Mouse (Mus musculus): ENCODE results near the gene Npff.

Npff gene

DNA sequence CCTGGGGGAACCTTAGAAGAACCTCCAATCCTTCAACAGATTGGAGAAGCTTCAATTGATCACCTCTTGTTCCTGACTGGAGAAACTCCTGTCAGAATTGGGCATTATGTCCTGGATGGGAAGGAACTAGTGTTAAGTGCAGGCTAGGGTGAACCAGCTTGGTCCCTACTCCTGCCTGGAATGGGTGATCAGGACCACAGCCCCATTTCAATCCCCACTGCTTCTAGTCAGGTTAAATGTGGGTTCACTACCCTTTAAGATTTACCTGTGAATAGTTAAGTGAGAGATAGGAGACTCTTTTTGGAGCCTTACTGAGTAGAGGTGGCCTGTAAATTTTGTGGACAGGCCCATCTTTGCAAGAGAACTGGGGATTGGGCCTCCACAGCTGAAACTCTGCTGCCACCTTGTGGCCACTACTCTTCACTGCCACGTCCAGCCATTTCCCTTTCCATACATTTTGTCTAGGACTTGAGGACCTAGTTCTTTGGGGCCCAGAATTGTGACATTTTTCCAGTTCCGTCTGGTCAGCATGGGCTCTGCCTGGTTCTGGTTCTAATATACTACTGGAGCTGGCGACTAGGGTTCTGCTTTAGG is at the start of gene Npff:
Gene Npff, minus strand, starts transcription at position 51 of the 594 bp plus-strand sequence.
- peak; percentile 93 for DNase-seq (ENCODE audit: low read depth, low spot score)

DNA sequence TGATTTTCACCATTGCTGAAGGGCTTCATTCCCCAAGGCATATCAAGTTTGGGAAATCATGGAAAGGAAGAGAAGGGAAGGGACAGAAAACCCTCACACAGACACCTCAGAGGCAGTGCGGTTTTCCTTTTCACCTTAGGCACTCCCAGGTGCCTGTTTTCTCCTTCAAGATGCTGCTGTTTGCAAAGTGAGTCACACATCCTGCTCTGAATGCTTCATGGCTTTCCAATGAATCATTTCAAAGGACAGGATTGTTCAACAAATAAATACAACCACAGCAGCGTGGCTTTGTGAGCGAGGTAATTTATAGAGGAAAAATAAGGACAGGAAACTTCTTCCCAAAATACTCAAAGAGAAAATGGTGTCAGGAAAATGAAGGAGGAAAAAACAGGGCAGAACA is 47.3 kb upstream of the Npff start:
- peak; percentile 89 for DNase-seq (ENCODE audit: low read depth, low spot score)

DNA sequence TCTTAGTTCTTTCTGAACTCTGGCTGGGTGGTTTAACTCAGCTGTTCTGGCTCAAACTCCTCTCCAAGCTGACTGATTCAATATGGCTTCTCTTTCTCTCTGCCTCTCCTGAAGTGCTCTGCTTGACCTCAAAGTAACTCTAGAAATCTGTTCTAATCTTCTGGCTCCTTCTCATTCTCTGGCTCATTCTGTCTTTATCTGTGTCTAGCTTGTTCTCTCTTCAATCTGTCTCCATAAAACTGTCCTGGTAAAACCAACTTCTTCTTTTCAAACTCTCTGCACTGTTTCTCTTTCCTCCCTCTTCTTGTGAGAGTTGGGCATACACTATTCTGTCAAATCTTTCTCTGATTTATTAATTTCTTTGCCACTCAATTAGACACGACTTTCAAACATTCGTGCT is 43.1 kb upstream of the Npff start:
- no peak for DNase-seq (ENCODE audit: low read depth, low spot score)

DNA sequence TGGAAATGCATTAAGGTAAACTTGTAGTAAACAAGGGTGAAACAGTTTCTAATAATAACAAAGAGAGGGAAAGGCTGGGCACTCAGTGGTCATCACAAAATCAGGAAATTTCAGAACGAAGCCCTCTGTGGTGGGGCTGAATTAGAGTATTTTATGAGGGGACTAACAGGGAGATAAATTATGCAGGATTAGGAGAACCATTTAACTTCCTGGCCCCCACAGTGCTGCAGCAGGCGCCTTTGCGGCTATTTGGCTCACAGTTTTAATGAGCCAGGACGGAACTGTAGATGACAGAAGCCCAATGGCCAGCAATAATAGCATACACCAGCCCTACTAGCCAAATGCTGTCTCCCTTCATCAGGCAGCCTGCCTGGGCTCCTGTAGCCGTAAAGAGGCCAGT is 38.9 kb upstream of the Npff start:
- DNase-seq (ENCODE audit: low read depth, low spot score): no peak

DNA sequence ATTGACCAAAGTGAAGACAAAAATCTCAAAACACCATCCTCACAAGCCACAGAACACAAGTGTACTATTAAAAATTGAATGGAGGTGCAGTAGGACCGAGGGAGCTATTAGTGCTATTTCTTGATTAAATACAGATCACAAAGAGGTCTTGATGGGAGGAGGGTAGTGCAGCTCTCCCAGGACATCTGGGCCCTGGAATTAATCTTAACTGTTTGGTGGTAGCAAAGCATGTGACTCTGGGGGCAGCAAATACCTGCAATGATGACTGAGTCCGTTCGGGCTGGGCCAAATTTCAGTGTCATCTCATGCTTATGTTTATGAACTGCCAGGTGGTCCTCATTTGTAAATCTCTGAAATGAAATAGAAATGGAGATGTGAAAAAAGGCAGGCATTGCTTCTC is 38.3 kb upstream of the Npff start:
- no peak for DNase-seq (ENCODE audit: low read depth, low spot score)

DNA sequence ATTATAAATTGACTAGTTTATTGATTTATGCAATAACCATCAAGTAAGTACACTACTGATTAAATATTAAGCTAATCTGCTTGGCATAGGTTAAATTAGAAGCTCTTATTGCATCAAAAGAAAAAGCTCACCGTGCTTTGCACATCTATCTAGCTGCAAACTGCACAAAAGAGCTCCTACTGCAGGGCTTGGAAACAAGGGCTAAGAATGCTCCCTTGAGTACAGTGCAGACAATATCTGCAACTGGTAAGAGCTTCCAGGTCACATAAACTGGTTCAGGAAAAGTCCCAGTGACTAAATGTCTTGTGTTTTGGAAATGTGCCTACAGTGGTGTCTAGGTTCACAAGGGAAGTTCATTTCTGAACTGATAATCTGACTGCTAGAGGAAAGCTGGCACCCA is 37.7 kb upstream of the Npff start:
- no peak for DNase-seq (ENCODE audit: low read depth, low spot score)

DNA sequence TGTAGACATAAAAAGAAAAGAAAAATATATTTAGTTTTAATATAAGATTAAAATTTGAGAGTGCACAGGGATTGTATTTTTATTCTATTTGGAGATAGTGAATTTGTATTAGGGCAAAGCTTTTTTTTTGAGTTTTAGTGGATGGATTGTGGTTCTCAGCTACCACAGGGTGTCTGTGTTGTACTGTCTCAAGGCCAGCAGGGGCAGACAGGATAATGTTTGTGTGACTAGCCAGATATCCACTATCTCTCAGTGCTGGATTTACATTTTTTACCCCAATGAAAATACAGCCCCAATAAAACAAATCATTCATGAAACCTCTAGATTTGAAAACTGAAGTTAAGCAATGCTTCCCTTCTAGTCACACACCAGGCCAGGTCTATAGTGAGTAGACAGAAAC is 32.8 kb upstream of the Npff start:
- peak; percentile 32 for DNase-seq (ENCODE audit: low read depth, low spot score)

DNA sequence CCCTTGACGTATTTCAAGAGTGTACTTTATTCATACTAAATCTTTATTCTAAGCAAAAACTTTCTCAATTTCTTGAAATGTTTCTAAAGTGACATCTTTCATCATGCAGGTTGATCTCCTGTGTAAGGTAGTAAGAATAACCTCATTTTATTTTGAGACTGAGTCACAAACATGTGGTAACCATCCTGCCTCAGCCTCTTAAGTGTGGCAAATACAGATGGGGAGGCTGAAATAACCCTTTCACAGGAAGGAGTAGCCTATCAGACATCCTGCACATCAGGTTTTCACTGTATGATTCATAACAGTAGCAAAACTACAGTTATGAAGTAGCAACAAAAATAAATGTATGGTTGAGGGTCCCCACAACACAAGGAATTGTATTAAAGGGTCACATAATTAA is 30.8 kb upstream of the Npff start:
- no peak for DNase-seq (ENCODE audit: low read depth, low spot score)

DNA sequence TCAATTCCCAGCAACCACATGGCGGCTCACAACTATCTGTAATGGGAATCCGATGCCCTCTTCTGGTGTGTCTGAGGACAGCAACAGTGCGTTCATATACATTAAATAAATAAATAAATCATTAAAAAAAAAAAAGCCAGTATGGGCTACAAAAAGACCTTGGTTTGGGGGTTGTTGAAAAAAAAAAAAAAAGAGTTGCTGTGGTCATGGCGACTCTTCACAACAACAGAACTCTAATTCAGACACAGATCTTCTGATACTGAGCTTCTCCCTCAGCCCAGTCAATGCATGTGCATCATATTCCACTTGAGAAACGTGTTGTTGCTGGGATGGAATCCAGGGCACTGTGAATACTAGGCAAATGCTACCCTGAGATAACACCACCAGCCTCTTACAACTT is 27.9 kb upstream of the Npff start:
- DNase-seq (ENCODE audit: low read depth, low spot score): no peak

DNA sequence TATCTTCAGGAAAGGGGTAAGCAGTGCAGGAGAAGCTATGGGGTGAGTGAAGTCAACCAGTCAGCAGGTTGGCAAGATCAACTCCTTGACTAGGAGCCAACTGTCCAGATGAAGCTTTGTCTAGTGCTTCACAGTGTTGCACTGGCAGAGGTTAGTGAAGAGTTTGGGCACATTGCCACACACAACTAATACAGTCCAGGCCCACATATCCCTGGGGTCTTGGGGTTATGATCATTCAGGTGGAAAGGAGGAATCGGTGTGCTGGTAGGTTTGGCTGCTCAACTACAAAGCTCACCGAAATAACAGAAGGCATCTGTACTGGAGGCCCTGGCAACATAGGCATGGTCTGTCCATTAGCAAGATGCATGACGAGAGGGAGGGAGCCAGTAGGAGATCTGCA is 22.7 kb upstream of the Npff start:
- no peak for DNase-seq (ENCODE audit: low read depth, low spot score)

DNA sequence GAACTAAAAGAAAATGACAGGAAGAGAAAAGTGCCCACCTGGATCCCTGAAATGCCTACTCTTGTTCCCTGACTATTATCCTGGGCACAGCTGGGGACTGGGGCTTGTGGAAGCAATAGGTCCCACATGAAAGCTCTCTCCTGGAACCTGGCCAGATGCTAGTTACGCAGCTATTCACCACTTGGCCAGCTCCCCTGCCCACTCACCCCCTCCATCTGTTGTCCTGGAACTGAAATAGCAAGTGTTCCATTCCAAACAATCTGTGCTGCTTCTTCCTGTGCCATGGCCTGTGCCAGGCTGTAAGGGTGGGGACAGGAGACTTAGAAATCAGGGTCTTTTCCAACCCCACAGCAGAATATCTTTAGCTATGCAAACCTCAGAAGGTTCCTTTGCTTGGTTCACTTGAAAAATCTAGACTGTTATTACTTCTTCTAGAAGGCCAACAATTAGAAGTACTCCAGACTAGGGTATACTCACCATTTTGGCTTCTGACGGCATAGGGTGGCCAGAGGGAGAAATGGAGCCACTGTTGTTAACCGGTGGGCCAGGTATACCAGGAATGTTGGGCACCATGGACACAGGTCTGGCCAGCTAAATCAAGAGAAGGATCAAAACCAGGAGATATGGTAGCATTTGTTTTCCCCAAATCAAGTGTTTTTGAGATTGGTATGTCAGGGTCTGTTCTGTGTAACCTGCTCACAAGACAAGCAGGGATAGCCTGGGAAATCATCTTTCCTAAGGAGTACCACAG is 22.1 kb upstream of the Npff start:
- no peak for DNase-seq (ENCODE audit: low read depth, low spot score)

DNA sequence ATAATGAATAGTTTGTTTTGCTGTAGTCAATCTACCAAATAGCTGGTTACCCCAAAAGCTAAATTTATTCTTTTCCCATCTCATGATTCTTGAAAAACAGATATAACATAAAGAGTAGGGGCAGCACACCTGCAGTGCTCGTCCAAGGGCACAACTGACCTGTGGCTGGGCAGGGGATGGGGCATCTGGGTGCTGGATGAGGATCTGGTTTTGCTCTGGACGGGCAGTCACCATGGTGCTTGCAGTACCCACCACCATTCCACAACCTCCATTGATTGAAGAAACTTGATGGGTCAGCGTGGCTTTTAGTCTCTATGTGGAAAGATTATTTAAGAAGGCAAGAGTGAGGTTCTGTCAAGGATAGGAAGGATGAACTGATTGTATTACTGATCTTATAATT is 21.5 kb upstream of the Npff start:
- DNase-seq (ENCODE audit: low read depth, low spot score): no peak

DNA sequence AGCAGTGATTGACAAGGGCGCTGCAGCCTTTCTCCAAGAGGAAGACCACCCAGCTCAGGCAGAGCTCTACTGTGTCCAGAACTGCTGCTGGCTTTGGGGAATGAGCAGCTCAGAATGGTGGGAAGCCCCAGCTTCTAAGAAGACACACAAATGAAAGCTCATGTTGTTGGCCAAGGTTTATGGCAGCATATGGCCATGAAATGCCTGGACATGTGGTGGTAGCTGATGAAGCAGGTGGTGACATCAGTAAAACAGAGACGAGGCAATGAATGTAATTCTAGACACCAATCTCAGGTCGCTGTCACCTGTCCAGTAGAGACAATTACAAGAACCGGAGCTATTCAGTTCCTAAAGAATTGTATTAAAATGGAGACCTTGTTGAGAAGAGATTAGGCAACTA is 20.1 kb upstream of the Npff start:
- no peak for DNase-seq (ENCODE audit: low read depth, low spot score)

DNA sequence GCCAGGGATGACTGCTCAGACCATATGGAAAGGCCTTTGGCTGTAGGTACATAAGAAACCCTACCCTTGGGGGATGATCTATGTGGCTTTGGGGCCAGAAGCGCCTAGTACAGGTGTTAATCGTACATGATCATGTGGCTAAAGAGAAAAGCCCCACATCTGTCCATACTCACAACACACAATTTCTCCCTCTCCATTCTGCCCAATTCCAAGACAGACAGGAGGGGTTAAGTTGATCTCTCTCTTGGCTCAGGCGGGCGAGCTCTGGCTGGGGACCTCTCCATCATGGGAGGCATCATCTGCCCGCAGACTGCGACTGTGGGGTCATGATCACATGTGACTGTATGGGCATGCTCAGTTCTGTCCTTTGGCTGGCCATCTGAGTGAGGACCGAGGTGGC is 9.2 kb upstream of the Npff start:
- DNase-seq (ENCODE audit: low read depth, low spot score): no peak

DNA sequence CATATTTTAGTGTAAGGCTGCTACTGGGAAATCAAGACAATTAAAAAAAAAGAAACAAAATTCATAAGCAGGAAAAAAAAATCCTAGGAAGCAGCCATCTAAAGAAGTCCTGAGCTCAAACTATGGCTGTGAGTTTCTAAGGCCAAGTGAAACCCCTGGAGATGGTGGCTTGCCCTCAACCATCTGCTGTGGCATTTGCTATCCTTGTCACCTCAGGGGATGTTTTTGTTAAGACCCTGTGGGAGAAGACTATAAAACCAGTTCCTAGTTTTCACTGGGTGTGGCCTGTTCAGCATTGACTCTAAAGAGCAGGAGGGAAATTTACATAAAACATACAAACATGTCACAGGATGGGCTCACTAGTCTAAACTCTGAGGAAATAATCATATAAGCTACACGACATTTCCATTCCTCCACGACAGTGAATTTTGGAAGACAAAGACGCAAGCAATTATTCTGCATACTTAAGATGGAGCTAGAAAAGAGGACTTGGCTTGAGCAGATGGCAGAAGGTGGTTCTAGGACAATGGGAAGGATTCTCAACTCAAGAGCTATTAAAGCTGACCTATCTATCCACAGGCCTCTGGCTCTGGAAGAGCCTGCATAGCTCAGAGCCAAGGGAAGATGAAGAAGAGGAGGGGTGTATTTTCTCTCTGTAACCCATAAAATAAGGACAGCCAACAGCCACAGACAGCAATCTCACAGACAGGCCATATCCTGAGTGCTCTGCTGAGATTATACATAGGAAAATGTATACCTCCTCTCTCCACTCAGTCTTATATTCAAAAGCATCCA is 7.6 kb upstream of the Npff start:
- DNase-seq (ENCODE audit: low read depth, low spot score): no peak

DNA sequence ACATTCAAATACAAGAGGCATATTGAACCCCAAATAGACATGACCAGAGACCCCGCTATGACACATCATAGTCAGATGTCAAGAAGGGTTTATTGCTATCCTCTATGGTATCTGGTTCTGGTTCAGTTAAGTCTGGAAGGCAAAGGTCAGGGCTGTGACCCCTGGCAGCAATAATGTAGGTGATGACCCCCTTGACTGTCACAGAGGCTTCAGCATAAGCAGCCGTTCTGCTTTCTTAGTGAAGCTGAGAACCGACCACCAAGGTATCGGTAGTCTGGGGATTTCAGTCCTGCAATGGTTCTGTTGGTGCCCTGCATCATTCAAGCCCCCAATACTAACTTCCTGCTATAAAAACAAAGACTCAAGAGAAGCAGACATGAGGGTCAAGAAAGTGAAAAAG is 6.8 kb upstream of the Npff start:
- no peak for DNase-seq (ENCODE audit: low read depth, low spot score)

DNA sequence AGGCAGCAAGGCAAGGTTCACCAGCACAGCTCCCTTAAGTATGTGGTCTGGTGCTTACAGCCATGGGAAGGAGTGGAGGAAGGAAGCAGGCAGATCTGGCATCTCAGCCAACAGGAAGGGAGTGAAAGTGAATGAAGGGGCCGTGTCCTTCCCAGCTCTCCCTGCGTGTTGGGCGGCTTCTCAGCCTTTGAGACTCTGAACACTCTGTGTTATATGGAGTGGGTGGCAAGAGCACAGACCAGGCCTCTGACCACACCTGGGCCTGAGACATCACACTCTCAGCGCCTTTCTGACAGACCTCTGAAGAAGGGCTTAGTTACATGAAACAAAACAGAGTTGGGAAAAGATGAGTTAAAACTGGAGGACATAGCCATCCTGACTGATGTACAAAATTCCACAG is 5.8 kb upstream of the Npff start:
- DNase-seq (ENCODE audit: low read depth, low spot score): no peak

DNA sequence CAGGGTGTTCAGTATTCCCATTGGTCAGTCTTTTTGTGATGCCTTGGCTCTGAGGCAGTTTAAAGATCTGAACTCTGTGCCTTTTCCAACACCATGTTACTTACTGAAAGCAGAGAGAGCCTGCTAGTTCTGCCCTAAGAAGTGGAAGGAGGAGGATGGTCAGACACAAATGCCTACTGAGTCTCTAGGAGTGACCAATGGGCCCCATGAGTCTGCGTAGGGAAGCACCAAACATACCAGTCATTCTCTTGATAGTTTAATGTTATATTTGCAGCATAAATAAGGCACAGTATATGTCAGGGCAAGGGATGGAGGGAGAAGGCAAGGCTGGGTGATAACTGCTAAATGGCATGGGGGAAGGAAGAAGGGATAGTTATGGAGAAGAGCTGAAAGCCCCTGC is 3.7 kb upstream of the Npff start:
- DNase-seq (ENCODE audit: low read depth, low spot score): no peak

DNA sequence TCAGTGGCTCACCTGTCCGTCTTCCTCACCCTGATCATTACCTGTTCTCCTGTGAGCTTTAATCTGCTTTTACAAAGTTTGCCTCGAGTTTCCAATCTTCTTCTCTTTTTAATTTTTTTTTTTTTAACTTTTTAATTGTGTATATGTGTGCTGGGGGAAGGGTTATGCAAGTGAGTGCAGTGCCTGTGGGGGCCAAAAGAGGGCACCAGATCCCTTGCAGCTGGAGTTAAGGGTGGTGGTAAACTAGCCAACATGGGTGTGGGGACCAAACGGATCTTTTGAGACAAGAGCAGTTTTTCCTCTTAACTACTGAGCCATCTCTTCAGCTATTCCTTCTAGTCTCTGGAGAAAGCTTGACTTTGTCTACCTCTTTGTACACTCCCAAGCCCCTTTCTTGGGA is 3.2 kb upstream of the Npff start:
- no peak for DNase-seq (ENCODE audit: low read depth, low spot score)

DNA sequence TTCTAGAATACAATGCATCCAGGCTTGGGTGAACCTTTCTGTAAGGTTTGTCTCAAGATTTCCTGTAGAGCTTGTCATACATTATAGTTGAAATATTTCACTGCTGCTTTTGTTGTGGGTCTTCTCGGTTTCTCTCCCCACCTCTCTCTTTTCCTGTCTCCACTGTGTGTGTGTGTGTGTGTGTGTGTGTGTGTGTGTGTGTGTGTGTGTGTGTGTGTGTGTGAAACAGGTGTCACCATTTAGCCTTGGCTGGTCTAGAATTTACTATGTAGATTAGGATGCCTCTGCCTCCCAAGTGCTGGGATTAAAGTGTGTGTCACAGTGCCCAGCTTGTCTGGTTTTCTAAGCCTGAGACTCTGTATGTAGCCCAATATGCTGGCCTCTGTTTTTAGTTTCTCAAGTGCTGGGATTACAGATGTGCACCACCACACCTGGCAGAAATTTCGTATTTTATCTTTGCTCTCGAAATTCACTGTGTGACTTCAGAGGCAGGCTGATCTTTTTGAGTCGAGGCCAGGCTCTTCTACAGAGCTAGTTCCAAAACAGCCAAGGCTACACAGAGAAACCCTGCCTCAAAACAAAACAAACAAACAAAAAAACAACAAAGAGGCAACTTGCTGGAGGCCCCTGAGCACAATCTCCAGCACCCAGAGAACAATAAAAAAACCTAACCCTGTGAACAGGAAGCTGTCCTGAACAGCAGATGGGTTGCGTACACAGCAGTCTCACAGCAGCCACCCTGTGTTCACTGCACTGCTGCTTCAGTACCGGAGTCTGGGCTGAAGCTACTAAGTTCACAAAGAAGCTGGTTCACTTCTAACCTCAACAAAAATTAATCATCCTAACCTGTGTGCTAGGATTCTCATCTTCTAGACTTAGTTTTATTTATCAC is 1.6 kb upstream of the Npff start:
- no peak for DNase-seq (ENCODE audit: low read depth, low spot score)

DNA sequence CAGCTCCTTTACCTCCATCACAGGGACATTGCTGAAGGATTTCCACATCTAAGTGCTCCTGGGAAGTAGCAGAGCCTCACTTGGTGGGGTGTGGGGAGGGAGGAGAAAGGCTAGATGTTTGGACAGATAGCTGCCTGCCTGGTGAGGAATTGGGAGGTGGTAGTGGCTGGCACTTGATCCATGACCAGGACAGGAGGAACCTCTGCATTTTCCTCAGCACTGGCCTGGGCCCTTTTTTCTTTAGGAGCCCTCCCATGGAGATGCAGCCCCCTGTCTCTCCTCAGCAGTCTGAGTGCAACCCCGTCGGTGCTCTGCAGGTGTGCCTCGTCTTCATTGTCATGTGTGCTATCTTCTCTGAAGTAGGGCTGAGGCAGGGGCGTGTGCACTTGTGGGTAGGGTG is 3.3 kb downstream of the Npff start:
- DNase-seq (ENCODE audit: low read depth, low spot score): no peak

DNA sequence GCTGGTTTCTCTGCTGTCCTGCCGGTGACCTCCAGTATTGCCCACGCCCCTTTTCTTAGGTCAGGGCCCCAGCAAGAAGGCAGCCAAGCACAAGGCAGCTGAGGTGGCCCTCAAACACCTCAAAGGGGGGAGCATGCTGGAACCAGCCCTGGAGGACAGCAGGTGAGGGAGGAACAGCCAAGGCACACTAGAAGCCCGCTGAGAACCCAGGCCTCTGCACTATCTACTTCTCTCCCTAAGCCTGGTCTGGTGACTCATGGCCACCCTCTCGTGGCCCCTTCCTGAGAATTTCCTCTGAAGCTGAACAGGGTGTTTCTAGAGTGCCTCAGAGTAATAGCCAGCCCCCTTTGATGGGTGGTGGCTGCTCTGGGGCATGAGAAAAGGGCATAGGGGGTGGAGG is 4.3 kb downstream of the Npff start:
- DNase-seq (ENCODE audit: low read depth, low spot score): peak; percentile 72

Data from 3T3-L1 (cell line).